Mouse (Mus musculus) ZHBTc4 (cell line): ENCODE measurements around the gene Sun1.

Experiments
- DNase-seq: peaks from one replicate; pipeline ENCODE4 v3.0.0-alpha.2; 2011; ENCODE audit warnings: low read depth, low spot score

Gene Sun1

DNA sequence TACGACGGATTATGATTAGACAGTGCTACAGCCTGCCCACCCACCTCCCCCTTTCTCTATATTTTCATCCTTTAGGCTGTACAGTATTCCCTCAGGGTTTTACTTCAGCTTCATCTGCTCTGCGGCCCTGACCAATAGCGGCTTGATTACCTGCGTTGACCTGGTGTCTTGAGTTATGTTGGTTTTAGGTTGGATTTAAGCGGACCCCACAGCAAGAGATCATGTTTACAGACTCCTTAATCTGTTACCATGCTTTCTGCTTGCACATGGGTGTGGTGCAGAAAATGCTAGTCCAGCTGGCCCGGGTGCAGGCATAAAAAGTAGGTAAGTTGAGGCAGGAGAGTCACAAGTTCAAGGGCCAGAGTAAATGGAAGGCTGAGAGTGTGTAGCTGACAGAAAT, 50.8 kb downstream of the Sun1 start:
- no peak for DNase-seq

DNA sequence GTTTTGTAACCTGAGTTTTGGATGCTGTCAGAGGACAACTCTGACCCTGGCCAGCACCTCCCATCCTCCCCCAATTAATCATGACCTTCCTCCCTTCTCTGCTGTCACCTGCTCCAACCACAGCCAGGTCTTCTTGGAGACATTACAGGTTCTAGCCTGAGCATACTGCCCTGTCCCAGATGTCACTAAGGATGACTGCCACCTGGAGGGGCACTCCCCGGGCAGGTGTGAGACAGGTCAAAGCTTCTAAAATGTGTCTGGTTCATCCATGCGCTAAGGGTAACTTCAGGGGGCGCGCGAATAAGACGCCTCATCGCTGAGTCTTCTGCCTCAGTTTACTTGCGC, 51.3 kb downstream of the Sun1 start:
- DNase-seq, result no peak

DNA sequence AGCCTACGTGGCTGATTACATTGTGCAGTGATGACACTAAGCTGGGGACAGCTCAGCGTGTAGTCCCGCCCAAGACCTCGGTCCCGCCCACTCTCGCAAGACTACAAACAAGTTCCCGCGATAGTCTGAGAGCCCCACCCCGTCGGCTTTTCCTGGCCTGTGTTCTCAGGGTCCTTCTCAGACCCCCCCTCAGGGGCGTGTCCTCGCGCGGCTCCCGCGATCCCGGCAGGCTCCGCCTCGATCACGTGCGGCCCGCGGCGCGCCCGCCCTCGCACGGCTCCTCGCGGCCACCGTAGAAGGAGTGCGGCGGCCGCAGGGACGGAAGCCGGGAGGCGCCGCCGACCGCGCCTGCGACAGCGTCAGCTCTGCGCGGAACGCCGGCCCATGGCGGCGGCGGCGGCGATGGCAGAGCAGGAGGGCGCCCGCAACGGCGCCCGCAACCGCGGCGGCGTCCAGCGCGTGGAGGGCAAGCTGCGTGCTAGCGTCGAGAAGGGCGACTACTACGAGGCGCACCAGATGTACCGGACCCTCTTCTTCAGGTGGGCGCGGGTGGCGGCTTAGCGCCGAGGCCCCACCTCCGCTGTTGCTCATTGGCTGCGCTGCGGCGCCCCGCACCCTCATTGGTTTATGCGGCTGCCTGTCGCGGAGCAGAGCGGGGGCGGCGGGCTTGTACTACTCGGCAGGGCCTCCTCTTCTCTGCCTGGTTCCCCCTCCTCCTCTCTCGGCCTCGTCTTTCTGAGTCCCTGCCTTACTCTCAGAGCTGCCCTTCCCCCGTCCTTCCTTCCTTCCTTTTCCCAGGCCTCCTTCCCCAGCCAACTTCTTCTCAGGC, 51.9 kb downstream of the Sun1 start, which contains the start of gene Get4:
Get4 (plus strand) TSS at position 244 of the 829 bp plus-strand sequence.
- DNase-seq, result peak; percentile 100

DNA sequence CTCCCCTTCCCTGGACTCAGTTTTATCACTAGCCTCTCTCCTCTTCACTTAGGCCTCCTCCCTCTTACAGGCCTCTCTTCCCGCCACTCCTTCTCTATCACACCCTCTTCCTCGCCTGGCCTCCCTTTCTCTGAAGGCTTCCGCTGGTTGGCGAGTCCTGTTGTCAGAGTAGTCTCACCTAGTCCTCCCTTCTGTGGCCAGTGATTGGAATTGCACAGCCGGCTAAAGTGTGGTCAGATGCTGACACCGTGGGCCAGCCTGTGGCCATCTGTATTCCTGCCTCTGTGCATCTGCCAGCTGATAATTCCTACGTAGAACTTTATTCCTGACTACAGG, 52.4 kb downstream of the Sun1 start:
- no peak for DNase-seq

DNA sequence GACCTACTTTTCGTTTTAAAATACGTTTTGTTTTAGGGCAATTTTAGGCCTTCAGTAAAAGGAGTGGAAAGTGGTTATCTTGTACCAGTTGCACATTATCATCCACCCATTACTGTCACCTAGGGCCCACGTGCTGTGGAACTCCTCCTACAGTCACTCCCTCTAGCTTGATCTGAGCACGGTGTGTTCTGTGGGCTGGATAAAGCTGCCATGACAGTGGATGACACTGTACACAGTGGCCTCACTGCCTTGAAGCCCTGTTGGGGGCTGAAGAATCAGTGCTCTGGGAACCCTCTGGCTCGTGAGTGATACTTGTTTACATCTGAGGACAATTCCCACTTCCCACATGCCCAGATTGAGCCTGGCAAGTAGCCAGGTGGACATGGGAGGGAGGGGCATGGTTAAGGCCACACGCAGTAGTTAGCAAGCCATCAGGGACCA, 52.9 kb downstream of the Sun1 start:
- peak; percentile 41 for DNase-seq

DNA sequence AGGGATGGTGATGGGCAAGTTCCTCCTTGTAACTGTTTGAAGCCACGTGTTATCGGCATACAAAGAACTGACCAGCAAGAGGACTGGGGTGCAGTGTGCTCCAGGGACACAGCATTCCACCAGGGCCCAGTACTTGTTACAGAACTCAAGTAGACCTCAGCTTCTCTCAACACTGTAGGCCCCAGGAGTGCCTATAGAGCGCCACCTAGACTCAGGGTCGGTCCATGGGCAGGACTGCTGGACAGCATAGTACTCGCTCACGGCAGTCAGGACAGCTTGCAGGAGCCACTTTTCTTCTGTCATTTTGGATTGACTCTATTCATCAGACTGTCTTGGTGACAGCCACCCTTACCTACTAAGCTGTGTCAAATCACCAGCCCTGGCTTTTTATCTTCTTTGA, 54.5 kb downstream of the Sun1 start:
- no peak for DNase-seq

DNA sequence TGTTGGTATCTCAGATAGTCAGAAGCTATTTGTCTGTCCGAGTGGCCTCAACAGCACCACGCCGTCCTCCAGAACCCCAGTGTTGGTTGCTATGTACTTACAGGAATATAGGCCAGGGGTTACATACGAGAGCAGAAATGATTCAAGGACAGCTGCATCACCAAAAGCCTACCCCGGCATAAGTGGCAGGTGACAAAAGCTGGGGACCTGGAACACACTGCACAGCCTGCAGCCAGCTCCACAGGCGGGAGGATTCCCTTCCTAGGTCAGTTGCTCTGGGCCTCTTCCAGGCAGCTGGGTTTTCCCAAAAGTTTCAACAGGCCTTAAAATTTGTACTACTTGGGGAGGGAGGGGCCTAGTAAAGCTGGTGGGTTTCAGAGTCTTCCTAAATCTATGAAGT, 55.3 kb downstream of the Sun1 start:
- no peak for DNase-seq

DNA sequence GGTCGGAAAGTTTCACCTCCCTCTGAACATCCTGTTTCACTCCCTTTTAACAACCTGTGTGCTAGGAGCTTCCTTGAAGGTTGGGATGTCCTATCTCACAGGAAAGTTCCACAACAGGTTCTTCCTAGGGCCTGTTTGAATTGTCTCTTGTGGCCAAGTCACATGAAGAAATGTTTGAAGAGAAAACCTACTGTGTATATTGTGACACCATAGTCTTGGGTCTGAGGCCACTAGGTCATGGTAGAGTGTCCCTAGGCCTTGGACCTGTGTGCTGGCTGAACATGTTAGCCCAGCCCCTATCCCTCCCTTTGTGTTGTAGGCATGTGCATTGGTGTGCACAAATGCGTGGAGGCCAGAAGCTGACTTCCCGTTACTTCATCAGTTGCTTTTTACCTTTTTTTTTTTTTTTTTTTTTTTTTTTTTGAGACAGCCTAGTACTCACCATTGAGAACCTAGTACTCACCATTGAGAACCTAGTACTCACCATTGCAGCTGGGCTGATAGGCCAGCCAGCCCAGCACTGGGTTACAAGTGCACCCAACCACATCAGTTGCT, 55.9 kb downstream of the Sun1 start:
- no peak for DNase-seq

DNA sequence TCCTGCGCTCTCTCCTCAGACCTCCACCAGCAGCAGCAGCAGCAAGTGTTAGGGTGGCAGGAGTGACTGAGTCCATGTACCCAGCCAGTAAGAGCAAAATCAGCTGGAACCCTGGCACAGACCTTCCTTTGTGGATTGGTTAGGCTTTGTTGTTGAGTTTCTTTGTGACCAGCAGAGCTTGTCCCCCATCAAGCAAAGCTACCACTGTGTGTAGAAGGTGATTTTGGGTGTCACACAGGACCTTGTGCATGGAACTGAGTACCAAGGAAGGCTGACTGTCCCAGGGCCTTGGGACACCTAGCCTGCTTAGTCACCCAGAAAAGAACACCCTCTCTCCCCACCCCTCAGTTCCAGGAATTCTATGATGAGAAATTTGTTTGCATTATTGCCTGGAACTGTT, 56.8 kb downstream of the Sun1 start:
- no peak for DNase-seq

DNA sequence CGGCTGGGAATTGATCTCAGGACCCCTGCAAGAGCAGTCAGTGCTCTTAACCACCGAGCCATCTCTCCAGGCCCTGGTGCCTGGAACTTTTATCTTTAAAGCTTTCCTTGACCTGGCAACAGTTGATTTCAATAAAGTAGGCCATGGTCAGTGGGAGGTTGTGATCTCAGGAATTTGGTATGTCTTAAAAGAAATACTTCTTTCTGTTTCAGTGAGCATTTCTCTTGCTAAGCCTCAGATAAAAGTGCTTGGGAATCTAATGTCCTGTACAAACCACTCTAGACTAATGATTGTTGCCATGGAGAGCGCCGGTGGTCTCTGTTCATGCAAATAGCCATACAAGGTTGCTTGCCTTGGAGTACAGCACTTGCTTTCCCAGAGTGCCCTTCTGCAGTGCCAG, 57.4 kb downstream of the Sun1 start:
- peak; percentile 35 for DNase-seq

DNA sequence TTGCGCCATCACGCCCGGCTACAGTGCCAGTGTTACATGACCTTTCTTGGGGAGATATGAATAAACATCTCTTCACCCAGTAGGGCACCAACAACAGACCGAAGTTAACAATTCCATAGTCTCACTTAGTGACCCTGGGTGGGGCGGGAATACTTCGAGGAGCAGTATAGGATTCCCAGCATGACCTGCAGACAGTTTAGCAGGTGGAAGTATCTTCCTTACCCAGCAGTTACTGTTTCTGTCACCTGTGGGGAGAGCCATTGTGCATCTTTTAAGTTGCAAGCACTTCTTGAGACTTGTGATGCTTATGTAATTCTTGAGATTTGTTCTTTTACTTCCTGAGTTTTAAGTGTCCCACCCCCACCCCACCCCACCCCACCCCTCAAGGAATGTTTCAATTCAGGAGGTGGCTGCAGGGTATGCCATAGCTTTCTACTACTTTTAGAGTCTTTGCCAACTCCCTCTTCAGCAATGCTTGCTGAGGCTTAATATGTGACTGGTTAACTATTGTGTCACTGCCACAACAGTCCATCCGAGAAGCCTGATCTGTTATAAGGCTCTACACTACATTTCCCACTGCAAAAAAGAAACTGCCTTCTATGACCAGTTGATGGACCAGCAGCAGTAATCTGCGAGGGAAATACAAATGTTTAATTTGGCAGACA, 58.1 kb downstream of the Sun1 start:
- DNase-seq, result peak; percentile 80

DNA sequence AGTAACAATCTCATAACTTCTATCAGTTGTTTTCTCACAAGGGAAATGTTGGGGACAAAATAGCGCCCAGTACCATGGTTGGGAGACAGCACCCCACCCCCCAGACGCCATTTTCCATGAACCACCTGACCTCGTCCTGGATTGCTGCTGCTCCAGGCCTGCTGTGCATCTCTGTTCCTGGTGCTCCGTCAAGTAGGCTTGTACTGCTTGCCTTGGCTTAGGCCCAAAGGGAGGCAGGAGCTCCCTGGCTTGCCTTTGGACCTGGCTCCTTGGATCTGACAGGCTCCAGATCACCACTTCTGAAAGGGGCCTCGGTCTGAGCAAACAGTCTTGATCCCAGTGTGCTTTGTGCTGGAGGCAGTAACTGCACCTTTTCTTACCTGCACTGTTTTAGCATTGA, 59.4 kb downstream of the Sun1 start:
- no peak for DNase-seq

DNA sequence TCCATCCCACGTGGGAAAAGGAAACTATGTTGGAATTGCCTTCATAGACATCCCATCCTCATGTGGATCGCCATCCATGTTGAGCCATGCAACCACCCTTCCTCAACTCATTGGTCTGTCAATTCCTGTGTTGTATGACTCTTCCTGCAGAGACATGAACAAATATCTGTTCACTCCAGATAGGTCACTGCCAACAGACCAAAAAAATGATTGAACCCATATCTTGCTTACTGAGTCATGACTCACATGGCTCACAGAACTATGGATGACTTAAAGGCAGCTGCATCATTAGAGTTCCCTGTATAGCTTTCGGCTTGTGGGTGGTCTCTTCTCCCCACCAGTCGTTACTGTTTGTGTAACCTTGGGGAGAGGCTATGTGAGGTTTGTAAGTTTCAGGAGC, 61.0 kb downstream of the Sun1 start:
- no peak for DNase-seq

DNA sequence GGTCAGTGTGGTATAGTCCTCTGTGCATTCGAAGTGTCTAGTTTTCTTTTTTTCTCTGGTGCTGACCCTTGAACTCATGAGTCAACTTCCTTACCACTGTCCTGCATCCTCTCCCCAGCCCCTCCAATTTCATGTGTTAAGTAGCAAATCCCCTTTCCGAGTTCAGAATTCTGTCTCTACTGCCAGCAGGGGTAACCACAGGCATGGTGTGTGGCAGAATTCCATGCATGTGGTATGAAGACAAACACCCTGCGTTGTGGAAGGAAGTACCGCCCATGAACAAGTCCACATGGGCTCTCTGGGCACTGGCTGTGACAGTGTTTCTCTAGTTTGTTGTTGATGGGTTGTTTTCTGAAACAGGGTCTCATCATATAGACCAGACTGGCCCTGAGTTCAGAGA, 67.2 kb downstream of the Sun1 start:
- no peak for DNase-seq

DNA sequence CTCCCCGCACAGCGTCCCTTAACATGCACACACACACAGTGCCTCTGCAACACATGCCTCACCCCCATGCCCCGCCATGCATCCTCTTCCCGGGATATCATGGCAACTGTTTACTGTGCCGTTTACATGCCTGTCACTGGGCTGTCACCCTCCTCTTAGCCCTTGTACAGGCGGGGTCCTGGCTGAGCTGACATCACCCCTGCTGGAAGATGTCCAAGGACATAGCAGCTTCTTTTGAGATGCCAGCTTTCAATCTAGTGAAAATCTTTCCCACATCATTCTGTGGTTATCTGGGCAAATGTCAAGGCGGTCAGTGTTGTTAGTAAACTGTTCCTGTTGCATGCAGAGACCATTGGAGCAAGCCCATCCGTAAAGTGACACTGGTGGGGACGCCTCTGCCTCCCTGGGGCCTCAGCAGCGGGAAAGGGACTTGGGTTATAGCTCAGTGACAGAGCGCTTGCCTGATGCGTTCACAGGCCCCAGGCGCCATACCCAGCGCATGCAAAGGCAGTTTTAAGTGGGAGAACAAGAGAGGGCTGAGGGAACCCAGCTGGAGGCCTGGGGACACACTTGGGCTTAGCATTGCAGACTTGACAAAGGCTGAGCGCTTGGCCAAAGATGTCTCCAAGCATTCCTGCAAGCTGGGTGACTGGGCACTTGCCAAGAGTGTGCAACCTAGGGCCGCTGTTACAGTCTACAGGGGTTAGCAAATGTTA, 70.5 kb downstream of the Sun1 start:
- DNase-seq, result peak; percentile 25

DNA sequence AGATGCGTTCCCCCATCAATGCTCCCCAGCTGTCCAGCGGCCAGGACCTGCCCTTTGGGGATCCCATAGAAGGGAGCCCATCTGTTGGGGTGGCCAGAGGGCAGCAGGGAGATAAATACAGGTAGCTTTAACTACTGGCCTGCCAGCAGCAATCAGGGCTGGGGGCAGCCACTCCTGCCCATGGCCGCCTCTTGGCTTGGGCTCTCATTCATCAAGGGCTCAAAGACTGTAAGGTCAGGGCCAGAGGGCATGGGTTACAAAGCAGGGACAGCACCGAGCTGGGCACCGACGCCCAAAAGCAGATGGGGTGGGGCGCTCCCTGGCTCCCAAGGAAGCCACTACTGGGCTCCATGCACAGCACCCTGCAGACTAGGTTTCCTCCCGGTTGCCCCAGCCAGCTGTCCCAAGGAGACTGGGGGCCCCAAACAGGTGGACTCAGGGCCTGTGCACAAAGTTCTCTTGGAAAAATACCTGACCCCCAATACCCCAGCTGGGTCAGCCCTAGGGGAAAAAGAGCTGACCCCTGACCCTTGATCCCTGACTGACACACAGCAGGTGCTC, 71.6 kb downstream of the Sun1 start:
- DNase-seq, result no peak

DNA sequence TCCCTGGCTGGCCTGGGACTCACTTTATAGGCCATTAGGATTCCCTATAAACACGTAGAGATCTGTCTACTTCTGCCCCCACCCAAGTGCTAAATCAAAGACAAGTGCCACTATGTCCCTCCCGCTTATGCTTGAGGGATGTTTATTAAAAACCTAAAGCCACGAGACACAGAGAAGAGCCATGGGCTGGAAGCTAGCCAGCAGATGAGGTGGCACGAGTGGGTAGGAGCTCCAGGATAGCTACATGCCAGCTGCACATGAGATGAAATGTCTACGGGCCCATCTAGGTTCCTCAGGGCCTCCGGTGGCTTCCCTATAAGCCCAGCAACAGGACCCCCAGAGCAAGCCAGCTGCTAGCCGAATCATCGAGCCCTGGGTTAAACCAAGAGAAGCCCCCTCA, 76.8 kb downstream of the Sun1 start:
- DNase-seq, result no peak

DNA sequence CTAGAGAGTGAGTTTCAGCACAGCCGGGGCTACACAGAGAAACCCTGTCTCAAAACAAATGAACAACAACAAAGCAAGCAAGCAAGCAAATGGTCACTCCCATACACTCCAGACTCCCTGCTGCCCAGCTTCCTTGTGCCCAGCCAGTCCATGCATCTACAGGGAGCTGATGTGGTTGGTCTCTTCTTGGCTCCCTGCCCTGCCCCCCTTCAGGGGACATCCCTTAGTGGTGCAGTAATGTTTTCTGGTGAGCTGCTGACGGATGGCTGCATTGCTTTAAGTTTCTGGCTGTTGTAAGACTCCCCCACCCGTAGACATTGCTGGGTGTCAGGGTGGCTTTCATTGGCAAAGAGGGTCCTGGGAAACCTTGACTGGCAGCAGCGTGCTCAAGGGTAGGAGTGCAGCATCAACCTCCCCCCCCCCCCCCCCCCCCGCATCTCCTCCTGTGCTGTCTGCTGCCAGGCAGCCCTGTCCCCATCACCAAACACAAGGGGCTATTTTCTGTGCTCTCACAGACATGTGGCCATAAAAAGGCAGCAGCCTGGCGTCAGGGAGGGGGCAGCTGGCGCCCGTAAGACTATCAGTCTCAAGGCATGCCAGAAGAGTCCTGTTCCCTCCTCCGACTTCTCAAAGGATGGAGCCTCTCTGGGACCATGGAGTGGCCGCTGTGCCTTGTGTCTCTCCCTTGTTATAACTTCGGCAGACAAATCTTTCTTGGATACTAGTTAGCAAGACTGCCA, 81.1 kb downstream of the Sun1 start:
- DNase-seq, result no peak

DNA sequence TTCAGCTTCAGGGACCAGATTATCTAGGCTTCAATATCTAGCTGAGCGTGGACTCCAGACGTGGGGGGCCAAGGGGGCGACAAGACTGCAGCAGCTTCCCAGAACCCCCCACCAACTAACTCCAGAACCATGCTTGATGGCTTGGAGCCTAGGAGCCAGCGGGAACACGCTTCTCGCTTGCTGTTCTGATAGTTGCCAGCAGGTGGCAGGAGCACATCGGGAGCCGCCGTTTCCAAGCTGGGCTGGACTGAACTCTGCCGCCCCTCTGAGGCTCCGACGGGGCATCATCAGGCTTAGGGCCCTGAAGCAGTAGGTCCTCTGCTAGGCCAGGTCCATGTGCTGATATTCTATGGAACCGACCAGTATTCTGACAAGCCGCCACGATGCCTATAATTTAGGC, 81.8 kb downstream of the Sun1 start:
- DNase-seq, result peak; percentile 85

DNA sequence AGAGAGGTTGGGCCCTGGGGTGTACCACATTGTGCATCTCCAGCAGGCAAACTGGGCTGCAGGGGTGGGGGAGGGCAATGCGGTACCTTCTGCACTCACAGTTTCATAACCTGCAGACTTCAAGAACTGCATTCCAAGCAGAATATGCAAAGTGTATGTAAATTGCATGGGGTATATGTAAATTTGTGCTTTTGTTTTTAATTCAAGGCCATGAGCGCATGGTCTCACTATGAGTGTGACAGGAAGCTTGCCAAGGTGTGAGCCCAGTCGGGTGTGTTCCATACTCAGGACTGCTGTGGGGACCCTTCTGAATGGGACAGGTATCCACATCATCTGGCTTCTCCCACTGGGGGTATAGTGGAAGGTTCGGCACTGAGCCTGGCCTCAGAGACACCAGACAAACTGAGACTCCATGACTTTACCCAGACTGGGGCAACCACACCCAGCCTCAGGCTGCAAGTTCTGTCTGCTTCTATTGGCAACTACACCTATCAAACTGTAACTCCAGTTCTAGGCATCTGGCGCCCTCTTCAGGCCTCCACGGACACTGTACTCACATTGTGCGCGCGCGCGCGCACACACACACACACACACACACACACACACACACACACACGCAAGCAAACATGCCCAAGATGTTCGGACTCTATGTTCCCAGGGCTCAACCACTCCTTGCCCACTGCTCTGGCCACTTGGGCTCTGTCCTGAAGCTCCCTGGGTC, 83.2 kb downstream of the Sun1 start:
- DNase-seq, result peak; percentile 81
